Mouse (Mus musculus) large intestine, adult 2 months (tissue): Measurements from ENCODE around the gene Slc35f6. TPM values are rescaled to one million over a fixed set of nuclear protein-coding genes. Genes with fewer than 3 reads are reported as not detected.

ENCODE experiments used
- DNase-seq: peaks from one replicate; pipeline ENCODE4 v3.0.0-alpha.2; 2012; ENCODE audit warnings: low read depth, low spot score
- WGBS: fragments of 180-500 bp; shearing (Covaris S2); methylation state at CpG from one replicate; pipeline ENCODE4 v1.1.7; 2018; 5-methylcytosine and 5-hydroxymethylcytosine counted together
- polyA plus RNA-seq: library from polyadenylated mRNA; depleted of rRNA; stranded (reverse); fragments of >200 nt; gene quantifications from 2 replicates; pipeline ENCODE4 v1.2.3, GENCODE M21; 2012

Gene Slc35f6
- polyA plus RNA-seq, 1 experiment = 49.1 TPM

DNA sequence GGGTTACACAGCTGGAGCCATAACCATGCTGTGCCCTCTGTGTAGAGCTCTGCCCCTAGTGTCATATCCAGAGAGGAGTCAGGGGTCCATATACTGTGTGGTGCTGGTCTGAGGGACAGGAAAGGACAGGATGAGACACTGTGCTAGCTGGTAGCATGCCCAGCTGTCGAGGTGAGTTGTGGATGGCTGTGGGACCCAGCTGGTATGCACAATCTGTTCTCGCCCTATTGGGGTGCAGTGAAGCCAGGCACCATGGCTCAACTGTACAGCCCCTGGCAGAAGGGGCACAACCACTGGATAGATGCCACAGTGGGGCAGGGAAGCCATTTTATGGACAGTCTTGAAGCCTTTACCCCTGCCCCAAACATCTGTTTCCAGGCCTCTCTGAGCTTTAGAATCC, 28.5 kb upstream of the Slc35f6 start:
- 89% methylated on average over 2 of the region's 2 CpGs for whole genome bisulfite sequencing

DNA sequence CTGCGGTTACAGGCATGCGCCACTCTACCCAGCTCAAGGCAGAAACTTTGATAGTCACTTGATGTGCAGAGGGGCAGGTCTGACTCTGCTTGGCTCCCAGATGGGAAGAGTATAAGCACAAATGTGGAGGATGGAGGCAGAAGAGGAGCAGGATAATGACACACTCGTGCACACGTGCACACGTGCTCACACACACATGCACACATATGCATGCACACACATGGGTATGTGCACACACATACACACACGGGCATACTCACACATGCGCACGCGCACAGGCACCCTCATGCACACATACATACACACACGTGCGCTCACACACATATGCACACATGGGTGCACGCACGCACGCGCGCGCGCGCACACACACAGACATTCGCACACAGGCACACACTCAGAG, 27.2 kb upstream of the Slc35f6 start:
- 97% methylated on average over 20 of the region's 20 CpGs for WGBS
- DNase-seq = no peak

More for the DNA sequence above, 28.5 kb upstream of the Slc35f6 start:
- no peak for DNase-seq

DNA sequence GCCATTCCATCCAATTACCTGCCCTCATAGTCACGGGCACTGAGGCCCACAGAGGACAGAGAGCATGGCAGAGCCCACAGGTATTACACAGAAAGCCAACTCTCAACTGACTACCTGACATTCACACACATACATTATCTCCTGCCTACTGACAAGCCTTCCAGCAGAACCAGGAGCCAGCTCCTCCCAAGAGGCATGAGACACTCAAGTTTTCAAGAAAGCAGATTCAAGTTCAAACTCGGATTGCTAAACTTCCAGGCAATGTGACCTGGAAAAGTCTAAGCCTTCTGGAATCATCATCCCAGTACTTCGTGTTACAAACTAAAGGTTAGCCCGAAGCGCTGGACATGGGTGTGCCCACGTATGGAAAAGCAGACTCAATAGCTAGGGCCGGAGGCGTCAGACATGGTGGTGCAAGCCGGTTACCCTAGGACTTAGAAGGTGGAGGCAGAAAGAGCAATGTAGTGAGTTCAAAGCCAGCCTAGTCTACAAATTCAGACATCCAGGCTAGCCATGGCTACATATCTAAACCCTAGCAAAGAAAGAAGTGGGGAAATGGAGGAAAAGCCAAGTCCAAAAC, 26.4 kb upstream of the Slc35f6 start:
- WGBS = 96% methylated on average over 9 of the region's 9 CpGs
- no peak for DNase-seq

DNA sequence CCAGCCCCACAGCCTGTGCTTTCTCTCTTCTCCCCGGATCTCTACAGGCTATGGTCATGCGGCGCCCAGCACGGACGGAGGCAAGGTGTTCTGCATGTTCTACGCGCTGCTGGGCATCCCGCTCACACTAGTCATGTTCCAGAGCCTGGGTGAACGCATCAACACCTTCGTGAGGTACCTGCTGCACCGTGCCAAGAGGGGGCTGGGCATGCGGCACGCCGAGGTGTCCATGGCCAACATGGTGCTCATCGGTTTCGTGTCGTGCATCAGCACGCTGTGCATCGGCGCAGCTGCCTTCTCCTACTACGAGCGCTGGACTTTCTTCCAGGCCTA, 25.9 kb upstream of the Slc35f6 start:
- DNase-seq = no peak
- 61% methylated on average over 22 of the region's 22 CpGs for WGBS

DNA sequence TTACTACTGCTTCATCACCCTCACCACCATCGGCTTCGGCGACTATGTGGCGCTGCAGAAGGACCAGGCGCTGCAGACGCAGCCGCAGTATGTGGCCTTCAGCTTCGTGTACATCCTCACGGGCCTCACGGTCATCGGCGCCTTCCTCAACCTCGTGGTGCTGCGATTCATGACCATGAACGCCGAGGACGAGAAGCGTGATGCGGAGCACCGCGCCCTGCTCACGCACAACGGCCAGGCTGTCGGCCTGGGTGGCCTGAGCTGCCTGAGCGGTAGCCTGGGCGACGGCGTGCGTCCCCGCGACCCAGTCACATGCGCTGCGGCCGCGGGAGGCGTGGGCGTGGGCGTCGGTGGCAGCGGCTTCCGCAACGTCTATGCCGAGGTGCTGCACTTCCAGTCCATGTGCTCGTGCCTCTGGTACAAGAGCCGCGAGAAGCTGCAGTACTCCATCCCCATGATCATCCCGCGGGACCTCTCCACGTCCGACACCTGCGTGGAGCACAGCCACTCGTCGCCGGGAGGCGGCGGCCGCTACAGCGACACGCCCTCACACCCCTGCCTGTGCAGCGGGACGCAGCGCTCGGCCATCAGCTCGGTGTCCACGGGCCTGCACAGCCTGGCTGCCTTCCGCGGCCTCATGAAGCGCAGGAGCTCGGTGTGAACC, 25.4 kb upstream of the Slc35f6 start:
- no peak for DNase-seq
- WGBS = 16% methylated on average over 69 of the region's 69 CpGs

DNA sequence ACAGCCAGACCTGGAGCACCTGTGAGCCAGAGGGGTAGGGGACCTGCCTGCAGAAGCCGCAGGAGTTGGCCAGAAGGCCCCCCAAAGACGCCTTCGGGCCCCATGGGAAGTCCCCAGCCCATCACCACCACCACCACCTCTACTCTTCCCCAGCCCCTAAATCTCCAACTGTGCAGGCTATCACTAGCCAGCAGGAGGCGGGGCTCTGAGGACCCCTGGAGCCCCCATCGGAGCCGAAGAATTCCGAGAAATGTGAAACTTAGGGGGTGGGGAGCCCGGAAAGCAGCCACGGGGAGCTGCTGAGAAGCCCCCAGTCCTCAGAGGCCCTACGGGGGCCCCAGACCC, 24.9 kb upstream of the Slc35f6 start:
- no peak for DNase-seq
- 19% methylated on average over 10 of the region's 10 CpGs for WGBS

DNA sequence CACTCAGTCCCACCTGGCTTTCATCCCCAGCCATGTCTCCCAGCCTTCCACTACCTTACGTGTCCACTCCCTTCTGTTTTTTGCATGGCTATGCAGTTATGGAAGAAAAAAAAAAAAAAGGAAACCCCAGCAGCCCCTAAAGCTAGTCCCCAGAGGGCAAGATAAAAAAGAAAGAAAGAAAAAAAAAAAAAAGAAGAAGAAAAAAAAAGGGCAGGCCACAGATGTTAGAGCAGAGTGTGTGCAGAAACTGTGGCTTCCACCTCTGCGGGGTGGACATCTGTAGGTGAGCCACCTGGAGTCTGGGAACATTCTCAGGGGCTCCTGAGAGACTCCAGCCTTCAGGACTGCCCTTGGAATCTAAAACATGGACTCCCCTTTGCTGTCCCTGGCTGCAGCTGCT, 24.4 kb upstream of the Slc35f6 start:
- WGBS = 83% methylated on average over 2 of the region's 2 CpGs
- no peak for DNase-seq

DNA sequence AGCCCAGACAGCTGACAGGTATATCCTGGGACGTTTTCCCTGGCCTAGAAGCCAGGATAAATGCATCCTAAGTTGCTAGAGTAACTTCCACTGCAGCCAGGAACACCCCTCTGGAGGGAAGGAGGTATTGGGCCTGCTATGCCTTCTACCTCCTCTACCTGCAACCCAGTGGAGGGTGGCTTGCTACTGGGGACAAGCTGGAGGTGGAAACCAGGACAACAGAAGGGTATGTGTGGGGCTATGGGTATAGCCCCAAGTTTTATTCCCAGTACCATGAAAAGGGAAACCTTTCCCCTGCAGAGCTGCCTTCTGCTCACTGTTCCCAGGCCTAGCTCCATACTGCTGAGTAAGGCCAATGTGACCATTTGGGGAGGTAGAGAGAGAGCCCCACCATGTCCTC, 23.4 kb upstream of the Slc35f6 start:
- WGBS = 50% methylated on average over 1 of the region's 1 CpGs
- DNase-seq = no peak

DNA sequence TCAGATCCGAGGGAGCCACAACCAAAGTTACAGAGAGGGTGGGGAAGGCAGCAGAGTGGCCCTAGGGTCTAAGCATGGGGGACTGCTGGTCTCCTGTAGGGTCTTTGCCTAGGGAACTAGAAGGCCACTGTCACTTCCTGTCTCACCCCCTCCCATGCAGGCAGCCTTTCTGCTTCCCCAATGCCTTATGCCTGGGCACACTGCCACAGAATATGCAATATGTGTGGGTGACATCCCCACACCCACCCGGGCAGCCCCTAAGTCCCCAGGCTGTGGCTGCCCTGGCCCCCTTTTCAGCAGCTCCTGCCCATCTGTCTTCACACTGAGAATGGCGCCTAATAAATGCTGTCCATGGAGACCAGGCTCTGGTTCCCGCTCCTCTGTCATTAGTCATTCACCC, 22.8 kb upstream of the Slc35f6 start:
- DNase-seq = no peak
- WGBS = 65% methylated on average over 4 of the region's 4 CpGs

DNA sequence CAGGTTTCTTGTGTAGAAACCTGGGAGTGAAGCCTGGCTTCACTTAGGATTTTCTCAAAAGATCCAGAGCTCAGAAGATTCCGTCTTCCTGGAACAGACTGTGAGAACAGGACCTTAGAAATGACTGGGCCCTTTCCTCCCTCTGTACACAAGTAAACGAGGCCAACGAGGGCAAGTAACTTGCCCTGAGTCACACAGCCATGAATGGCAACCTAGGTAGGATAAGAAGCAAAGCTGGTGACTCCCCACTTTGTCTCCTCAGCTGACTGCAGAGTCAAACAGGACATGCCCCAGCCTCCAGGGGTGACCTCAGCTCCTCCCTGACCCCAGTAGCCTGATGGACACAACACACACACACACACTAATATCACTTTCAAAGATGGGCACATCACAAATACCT, 22.4 kb upstream of the Slc35f6 start:
- 43% methylated on average over 3 of the region's 3 CpGs for WGBS
- DNase-seq = no peak

DNA sequence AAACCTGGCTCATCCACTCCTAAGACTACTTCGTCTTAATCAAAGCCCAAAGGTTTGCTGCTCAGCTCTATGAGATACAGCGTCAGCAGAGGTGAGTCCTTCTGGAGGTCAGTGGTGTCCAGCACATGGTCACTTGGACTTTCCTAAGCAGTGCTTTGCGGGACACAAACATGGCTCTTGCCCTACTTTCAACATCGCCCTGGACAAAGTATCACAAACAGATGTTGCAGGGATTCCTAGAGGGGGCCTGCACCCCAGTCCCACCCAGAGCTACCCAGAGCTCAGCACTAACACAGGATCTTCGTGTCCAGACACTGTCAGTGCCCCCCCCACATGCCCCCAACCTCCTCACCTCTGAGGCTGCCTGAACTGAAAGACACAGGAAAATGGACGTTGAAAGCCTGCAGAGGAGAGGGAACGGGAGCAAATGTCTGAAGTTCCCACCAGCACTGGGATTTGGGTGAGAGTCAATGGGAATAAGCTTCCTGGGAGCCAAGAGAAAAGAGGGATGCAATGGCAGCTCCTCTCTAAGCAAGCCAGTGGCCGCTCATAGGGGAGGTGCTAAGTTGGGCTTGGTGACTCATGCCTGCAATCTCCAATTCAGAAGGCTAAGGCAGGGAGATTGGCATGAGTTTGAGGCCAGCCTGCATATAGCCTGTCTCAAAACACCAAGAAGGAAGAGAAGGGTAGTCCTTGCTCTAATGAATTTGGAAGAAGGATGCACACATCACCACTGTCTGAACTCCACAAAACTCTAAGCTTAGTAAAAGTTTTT, 21.2 kb upstream of the Slc35f6 start:
- WGBS = 78% methylated on average over 8 of the region's 8 CpGs
- DNase-seq = no peak

DNA sequence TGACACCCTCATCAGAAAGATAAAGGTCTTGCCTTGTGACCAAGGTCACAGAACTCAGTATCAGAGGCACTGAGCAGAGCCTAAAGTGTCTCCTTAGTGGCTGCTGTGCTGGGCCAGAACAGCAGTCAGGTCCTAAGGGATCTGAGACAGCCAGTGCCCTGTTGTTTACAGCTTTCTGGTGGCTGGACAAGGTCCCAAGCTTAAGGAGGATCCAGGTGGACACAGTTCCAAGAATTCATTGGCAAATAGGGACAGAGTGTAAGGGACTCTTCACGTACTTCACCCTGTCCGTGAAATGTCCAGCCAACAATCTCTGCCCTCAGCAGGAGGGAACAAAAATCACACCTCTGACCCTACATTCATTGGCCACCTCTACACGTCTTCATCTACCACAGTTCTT, 19.2 kb upstream of the Slc35f6 start:
- DNase-seq = no peak
- 81% methylated on average over 3 of the region's 3 CpGs for WGBS

DNA sequence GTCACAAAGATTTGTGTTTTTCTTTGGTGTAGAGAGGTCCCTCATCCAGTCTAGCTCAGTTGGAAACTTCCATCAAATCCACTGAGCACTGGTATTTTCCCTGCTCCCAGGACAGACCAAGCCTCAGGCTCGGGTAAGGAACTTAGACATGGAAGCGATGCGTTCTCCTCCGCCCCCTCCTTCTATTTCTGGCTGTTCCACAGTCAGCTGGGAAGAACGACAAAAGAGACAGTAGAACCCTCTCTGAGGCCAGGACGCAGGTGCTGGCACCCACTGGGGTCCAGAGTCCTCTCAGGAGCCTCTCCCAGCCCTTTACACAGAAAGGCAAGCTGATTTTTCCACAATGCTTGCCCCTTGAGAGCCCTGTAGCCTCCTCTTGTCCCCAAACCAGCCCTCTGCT, 17.3 kb upstream of the Slc35f6 start:
- no peak for DNase-seq
- 63% methylated on average over 6 of the region's 6 CpGs for WGBS

DNA sequence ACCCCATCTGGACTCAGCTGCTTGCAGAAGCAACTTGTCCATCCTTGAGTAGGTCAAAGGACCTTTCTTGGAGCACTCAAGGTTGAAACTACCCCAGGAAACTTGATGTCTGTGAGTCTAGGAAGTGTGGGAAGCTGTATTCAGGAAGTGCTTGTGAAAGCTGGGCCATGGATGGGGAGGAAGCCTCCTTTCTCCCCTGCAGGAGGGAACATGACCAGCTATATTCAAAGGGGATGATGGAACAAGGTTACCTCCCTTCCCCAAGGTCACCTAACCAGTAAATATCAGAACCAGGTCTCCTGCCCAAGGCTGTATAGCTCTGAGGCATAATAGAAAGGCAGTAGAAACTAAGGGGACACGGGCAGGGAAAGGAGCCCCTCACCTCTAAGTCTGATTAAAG, 15.6 kb upstream of the Slc35f6 start:
- no peak for DNase-seq
- WGBS = 74% methylated on average over 1 of the region's 1 CpGs

DNA sequence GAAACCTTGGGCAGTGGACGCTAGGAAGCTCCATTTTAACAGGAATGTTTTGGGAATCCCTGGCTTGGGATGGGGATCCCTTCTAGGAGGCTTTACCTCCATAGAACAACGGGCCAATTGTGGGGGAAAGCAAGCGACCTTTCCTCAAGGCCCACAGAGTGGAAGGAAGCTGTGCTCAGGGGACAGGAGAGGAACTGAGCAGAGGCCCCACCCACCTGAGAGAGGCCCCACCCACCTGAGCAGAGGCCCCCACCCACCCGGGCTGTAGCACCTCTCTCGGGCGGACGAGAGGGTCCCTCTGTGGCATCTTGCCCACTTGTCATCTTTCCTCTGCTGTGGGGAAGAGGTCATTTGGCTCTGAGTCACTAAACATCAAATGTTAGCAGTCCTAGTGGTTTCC, 10.7 kb upstream of the Slc35f6 start:
- 28% methylated on average over 7 of the region's 7 CpGs for WGBS

DNA sequence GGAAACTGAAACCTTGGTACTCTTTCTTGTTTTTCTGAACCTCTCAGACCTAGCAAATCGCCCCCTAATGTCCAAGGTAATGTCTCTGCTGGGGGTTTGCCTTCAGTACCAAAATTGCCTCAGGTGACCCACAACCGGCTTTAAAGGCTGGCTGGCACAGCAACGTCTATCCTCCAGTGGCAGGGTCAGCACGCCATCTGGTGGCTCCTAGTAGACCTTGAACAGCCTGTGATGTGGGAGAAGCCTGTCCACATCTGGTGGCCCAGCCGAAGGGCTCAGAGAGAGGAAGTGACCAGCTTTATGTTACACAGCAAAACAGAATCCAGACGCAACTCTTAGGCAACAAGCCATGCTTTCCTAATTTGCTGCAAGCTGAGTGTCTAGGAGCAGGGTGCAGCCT, 9.7 kb upstream of the Slc35f6 start:
- no peak for DNase-seq
- WGBS = 2% methylated on average over 6 of the region's 6 CpGs

More for the DNA sequence above, 10.7 kb upstream of the Slc35f6 start:
- no peak for DNase-seq

DNA sequence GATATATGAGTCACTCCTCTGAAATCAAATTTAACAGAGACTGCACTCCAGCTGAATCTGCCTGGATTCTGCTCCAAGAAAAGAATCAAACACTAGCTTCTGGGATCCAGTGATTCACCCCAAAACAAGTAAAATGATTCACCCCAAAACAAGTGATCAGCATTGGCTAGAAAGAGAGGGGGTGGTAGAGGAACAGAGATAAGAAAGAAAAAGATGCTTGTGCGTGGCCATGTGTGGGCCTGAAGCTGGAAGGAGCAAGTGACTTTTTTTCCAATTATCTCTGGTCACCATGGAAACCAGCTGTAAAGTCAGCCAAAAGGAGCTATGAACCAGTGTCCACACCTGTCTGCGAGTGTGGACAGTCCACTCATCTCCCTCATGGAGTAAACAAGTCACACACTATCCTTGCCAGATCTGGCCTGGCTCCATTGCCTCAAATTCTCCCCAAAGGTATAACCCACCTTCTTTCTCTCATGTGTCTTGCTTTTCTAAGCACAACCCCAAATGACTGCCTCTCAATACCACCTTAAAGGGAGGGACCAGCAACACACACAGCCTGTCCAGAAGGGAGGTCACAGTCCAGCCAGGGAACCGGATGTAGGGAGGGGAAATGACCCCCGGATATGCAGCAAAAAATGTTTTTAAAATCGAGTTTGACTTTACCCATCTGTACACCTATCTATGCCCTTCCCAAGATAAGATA, 4.1 kb upstream of the Slc35f6 start:
- DNase-seq = no peak
- WGBS = 51% methylated on average over 5 of the region's 5 CpGs

DNA sequence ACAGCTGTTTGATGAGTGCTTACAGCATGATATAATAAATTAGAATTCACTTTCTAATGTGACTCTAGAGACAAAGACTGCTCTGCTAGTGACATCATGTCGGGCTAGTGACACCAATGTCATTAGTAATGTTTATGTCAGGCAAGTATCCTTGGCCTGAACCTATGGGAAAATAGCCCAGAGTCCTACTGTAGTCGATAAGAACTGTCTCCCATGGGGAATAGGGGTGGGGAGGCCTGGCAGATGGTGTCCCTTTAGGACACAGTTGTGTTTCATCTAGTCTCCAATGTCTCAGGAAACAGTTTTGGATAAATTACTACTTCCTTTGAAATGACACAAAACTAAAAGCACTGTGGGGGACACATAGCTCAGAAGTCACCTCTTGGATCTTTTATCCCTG, 1.7 kb upstream of the Slc35f6 start:
- 68% methylated on average over 2 of the region's 2 CpGs for WGBS
- DNase-seq = no peak

DNA sequence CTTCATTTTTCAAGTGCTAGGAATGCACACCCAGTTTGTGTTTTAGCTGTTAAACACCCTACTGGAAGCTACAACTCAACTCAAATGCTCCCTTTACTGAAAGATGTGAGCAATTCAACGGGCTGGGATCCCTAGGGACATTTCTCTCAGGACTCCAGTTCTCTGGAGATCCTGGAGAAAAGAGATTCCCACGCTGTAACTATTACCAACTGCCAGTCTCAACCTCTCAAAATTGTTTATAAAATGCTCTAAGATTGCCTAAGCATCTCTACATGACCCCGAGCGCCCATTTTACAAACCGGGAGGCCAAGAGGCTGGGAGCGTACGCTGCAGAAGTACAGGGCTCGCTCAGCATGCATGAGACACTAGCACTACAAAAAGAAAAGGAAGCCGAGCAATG, 337 bp upstream of the Slc35f6 start:
- 12% methylated on average over 9 of the region's 9 CpGs for WGBS
- no peak for DNase-seq

DNA sequence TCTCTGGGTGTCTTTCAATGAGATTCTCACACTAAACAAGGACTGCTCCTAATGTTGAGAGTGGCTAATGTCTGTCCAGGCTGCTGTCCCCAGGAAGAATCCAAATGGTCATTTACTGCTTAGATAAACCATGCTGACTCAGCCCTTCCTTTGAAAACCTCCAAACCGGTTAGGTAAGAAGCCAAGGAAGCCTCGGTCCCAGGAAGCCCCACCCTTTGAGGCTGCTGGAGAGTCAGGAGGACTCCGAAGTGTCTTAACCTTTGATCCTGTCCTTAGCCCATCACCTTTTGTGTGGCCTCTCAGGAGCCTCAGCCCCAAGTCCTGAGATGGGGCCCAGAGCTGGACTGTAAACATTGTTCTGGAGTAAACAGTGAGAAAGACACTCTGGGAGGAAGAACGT, 1.8 kb downstream of the Slc35f6 start:
- 17% methylated on average over 4 of the region's 4 CpGs for WGBS
- DNase-seq = no peak

DNA sequence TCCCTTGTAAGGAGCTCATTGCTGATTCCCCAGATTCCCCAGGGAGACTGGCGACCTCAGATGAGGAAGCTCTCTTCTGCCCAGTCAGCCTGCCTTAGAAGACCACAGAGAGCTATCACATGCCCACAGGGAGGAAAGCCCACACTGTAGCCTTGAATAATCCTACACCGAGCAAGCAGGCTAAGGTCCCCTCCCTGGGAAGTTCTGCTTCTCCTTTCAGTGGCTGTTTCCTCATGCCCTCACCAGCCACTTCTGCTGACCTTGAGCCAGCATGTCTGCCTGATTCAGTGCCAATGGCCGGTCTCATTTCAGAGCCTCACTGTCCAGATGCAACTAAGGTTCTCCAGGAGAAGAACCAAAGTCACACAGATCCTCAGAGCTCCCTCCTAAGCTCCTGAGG, 3.0 kb downstream of the Slc35f6 start:
- 83% methylated on average over 3 of the region's 3 CpGs for WGBS
- no peak for DNase-seq
